Mouse (Mus musculus) spleen, embryonic (tissue): ENCODE measurements around the gene Mtfp1.

Experiments
- CTCF ChIA-PET: fragments of 350-600 bp; sonication (Branson Sonifier 250); formaldehyde crosslinking; loops from one replicate; lab custom pipeline; 2022; lab: Charles Lee

Mtfp1 gene

DNA sequence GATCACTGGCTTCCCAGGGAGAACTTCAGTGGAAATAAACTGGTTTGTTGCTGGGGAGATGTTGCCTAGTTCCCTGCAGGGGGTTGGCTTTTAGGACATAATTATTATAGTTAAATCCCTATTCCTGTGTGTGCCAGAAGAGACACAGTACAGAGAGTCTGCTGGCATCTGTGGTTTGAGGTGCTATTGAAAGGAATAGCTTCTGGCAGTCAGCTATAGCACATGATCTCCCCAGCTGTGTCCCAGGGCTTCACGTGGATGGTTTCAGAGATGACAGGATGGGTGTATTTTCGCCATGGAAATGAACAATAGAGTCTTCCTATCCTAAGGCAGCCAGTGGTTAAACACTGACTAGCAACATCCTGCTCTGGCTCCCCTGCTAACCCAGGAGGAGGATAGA lies 8.0 kb downstream of the Mtfp1 start:
- CTCF ChIA-PET: no interaction called here

DNA sequence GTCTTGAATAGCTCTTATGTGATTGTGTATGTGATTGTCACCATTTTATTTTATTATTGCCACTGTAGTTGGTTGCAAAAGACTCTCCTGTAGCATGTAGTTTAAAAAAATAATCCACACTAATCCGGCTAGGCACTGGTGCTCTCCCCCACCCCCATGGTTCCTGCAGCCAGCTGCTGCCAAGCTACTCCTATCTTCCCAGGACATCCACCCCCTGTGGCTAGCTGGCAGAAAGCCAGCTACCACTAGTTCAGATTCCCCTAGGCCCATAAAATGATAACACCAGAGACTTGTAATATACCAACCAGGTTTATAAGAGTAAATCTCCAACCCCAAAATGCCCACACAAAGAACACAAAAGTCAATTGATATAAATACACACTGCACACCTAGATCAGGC lies 9.0 kb downstream of the Mtfp1 start:
- CTCF ChIA-PET: no interaction called here

DNA sequence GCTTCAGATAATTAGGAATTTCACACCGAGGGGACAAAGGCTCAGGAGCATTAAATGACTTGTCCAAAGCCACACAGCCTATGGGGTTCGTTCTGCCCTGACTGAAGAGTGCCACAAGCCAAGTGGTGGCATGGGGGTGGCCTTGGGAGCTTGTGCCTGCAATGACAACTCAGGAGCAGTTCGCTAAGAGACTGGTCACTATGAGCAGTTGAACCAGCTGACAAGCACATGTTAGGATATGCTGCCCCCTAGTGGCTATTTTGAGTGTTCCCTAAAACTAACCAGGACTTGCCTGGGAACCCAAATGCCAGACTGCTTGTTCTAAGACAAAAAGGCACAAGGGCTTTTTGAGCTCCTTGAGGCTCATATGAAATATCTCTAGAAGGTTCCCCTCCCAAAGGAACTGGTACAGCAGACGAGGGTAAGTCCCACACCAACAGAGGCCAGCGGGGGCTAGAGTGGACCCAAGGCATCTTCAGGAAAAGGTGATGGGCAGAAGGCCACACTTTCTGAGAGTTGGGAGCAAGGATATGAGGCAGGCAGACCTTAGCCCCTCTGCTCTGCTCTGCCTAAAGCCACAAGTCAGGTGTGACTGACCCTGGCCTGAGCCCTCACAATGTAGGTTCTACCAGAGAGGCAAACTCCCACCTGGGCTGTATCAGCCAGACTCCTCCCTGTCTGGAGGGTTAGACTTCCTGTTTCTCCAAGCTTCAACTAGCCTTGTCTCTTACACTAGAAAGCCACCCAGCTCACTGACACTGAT lies 11.7 kb downstream of the Mtfp1 start:
- CTCF ChIA-PET: interaction anchor here (0.6 kb wide), 1 partner anchor 26 kb away, joined by 3 read pairs; no protein-coding TSS in a partner anchor

DNA sequence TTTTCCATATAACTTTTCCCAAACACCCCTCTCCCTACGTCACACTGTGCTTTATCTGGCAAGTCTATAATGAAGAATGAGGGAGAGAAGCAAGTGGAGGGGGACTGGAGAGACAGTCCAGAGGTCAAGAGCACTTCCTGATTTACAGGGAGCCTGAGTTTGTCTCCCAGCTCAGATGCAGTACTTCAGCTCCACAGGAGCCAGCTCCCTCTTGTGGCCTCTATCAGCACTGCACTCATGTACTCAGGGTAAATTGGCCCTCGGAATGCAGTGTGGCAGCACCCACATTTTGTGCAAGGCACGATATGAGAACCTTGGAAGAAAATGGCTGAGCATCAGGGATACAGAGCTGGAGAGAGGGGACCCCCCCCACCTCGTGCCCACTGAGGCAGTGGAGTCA lies 15.0 kb downstream of the Mtfp1 start:
- CTCF ChIA-PET: interaction anchor here (0.6 to 1.0 kb wide), 2 partner anchors 16 to 829 kb away, joined by 3 to 16 read pairs; no protein-coding TSS in a partner anchor

DNA sequence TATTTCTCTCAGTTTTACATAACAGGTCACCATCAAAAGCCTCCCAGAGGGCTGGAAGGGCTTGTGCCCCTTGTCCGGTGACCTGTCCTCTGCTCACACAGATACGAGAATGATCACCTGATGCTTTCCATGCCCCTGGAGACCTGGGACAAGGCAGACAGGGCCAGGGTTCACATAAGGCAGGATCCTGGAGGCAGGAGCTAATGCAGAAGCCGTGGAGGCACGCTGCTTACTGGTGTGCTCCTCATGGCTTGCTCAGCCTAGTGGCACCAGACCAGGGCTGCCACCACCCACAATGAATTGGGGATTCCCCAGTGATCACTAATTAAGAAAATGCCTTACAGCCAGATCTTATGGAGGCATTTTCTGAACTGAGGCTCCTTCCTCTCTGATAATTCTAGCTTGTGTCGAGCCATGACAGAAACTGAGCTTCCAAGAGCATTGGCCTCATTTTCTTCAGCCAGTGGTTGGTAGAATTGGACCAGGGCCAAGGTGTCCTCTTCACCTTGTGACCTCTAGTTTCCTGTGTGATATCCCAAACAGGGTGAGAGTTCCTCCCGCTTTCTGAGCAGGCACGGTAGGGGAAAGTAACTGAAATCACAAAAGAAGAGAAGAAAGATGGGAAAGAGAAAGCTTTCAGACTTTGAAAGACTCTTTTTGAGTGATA lies 16.8 kb downstream of the Mtfp1 start:
- CTCF ChIA-PET: interaction anchor here (0.7 kb wide), 1 partner anchor 42 kb away, joined by 4 read pairs; no protein-coding TSS in a partner anchor

DNA sequence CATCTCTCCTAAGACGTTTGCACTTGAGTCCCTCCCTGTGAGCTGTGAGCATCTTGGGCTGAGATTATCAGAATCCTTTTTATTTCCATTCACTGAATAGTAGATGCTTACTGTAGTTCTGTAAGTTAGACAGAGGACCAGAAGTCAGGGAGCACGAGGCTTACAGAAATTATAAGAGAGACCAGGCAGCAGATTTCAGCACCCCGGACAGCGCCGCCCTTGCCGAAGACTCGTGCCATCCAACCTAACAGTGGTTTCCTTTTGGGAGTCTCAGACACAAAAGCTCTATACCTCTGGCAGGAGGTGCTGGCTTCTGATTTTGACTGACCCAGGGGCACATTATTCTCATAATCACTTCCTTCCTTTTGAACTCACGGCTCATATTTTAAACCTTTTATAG lies 18.6 kb downstream of the Mtfp1 start:
- CTCF ChIA-PET: no interaction called here

DNA sequence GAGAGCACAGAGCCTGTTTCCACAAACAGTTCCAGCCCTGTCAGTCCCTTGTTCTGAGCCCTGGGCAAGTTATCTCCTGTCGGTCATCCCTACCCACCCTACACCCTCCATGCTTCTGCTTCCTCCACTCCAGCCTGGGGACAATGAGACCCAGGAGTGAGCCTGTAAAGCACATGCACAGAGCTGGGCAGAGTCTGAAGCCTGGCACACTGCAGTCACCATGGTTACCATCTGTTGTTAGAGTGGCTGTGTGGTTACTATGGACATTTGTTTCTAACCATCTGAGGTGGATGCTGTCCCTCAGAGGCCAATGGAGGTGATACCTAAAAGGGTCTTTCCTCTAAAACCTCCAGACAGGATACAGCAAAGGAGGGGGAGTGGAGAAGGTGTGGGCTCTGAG lies 25.6 kb downstream of the Mtfp1 start:
- CTCF ChIA-PET: no interaction called here

DNA sequence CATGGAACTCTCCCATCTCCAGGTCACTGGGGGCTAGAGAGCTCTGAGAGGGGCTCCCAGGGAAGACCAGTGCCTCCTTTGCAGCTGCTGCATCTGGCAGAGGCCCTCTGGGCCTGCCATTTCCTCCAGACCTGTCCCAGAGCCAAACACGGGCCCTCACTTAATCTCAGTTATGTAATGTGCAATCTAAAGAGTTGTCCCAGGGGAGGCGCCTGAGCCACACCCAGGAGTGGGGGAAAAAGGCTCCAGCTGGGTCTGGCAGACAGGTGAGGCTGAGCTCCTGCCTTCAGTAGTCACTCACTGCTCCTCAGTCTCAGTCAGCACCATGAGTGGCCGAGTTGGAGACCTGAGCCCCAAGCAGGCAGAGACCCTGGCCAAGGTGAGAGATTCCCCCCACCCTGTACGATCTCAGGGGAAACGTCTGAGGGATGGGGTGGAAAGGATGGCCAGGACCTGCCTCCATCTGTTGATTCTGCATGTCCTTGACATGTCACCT lies 30.6 kb downstream of the Mtfp1 start, which contains the start of gene Sec14l3:
TSS of gene Sec14l3 (plus strand) at position 215 of the 496 bp plus-strand sequence.
- CTCF ChIA-PET: no interaction called here

DNA sequence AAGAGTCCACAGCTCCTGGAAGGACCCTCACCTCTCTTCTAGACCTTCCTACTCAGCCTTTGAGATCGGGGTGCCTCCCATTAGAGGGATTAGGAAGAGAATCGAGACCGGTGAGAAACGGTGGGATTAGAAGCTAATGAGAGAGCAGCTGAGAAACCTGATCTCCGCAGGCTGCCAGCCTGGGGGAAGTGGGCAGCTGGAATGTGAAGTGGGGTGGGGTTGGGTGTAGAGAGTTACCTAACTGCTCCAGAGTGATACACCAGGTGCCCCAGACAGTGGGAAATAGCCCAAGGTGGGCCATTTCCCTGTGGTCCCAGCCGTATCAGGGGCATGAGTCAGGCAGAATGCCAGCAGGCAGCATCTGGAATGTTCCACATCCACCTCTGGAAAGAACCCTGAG lies 32.3 kb downstream of the Mtfp1 start:
- CTCF ChIA-PET: no interaction called here

DNA sequence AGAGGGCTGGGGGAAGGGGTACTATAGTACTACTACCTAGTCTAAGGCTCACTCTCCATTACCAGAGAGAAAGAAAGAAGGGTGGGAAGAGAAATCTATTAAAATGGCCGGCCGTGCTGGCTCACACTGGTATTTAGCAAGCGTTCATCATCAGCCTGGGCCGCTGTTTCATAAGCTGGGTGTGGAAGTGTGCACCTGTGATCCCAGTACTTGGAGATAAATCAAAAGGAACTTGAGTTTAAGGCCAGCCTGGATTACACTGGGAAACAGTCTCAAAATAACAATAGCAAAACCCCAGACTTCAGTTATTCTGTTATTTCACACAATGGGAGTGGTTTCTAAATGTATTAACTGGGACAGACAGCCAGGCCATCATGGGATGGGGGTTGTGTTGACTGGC lies 32.7 kb downstream of the Mtfp1 start:
- CTCF ChIA-PET: no interaction called here

DNA sequence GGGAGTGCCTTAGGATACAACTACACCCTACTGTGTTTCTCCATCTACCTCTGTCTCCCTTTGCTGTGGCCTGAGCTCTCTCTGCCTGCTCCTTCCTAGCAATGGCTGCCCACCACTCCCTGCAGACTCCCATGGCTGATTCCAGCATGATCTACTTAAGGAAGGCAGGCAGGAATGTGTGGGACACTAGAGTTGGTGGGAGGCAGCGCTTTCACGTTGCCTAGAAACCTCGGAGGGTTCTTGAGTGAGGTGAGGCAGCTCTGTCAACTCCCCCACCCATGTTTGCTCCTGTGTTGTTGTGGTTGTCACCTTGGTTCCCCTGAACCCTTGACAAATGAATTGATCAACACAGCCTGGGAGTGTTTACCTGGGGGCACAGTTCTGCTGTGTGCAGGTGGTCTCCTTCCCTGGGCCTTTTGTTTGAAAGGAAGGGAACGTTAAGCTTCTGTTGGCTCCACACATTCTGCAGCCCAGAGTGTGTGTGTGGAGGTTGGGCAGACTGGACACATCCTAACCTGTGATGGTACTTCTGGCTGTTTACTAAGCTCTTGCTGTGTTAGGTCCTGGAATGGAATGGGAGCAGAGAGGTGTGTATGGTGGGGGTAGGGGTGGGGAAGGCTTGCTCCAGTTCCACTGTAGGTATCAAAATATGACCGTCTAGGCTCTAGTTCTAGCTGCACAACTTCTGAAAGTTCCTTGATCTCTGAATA lies 34.2 kb downstream of the Mtfp1 start:
- CTCF ChIA-PET: interaction anchor here (0.6 kb wide), 1 partner anchor 266 kb away, joined by 3 read pairs; no protein-coding TSS in a partner anchor

DNA sequence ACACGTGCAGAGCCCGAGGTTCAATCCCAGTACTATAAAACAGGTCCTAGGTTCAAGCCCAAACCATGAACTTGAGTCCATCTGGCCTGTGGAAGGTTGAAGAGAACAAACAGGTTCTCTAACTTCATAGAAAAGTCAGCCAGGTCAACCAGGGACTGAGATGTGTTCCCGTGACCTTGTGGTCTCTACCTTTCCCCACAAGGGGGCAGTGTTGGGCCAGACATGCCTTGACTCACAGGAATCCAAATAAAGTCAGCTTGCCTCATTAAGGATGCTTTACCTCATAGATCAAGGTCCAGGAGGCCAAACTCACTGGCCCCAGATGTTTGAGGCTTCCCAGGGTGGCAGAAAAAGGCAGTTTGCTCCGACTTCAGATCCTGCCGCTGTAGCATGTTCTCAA lies 41.7 kb downstream of the Mtfp1 start:
- CTCF ChIA-PET: interaction anchor here (0.5 kb wide), 1 partner anchor 39 kb away, joined by 3 read pairs; no protein-coding TSS in a partner anchor

DNA sequence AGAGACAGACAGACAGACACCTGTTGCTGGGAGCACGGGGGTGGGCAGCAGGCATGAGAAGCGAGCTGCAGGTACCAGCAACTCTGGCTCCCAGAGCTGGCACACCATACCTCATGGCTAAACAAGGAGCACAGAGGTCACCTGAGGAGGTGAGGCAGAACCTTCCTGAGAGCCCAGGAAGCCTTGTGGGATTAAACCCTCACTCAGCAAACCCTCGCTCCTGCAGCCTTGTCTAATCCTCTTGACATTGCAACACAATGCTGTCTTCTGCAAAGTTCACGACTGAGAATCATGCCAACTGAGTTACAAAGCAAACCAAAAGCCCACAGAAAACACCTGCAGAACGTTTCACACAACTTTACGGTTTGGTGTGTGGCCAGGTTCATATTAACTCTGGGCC lies 46.8 kb downstream of the Mtfp1 start:
- CTCF ChIA-PET: no interaction called here

DNA sequence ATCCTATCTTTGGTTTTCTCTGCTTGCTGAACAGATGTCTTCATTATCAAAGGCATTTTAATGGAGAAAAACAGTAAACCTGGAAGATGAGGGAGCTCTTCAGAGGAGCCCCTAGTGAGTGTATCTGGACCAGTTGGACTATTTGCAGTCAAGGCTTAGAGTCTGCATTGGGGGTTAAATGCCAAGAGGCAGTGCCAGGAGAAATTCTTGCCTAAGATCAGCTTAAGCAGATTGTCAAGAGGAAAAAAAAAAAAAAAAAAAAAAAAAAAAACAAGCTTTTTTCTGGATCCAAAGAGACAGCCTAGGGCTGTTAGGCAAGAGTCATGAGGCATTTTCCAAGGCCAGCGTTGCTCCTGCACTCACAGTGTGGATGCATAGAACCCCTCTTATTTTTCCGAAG lies 47.5 kb downstream of the Mtfp1 start:
- CTCF ChIA-PET: no interaction called here

DNA sequence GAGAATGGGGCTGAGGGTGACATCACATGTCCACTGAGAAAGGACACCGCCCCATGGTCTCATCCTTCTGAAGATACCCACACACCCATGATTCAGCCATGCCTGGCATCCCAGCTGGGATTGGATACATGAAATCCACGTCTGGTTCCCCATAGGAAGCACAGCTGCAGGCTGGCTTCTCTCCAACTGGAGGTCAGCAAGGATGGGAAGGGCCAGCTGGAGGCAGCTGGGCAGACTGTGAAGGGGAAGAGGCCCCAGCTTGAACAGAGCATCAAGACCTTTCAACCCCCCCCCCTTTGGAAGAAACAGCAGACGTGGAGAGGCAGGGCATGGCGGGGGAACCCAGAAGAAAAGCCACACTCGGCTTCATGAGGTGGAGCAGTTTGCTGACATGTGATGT lies 48.7 kb downstream of the Mtfp1 start:
- CTCF ChIA-PET: no interaction called here

DNA sequence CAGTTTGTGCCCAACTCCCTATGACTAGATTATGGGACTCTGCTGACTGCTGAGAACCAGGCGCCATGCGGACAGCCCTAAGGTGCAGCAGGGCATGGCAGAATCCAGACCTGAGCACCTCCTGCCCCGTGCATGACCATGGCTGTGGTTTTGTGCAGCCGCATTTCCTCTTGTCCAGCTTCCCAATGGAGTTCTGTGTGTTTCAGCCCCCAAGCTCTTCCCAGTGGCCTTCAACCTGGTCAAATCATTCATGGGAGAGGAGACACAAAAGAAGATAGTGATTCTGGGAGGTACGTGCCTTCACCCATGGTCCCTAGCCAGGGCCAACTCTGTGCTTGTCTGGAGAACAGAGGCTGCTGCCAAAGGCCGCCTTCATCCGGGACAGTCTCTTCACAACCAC lies 52.2 kb downstream of the Mtfp1 start:
- CTCF ChIA-PET: no interaction called here
